Mouse (Mus musculus) adrenal gland, adult 8-10 months (tissue): Measurements from ENCODE around the gene Kdm6b. TPM values are rescaled to one million over a fixed set of nuclear protein-coding genes. Genes with fewer than 3 reads are reported as not detected.

Experiments used
- DNase-seq: peaks from one replicate; pipeline ENCODE4 v3.0.0; 2022
- total RNA-seq, 4 experiments: library from RNA; stranded (reverse); gene quantifications; 2 replicates each; pipeline ENCODE4 v1.2.4; 2022

Gene Kdm6b
- total RNA-seq, 4 experiments from 2014 or later, result 20.4 to 44.2 (median 35.1) TPM

DNA sequence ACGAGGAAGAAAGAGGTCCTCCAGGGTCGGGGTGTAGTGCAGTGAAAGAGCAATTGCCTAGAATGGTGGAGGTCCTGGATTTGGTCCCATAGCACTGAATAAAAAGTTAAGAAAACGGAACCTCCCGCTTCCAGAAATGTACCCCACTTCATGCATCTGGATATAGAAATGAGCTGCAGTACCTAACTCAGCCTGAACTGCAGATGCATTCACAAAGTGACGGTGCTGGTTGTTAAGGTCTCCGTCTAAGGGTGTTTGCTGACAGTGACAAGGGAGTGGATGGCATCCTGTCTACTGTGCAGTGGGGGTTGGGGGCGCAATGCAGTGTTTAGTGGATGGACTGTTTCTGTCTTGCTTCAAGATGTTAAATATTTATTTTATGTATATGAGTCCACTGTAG is 26.7 kb downstream of the Kdm6b start:
- DNase-seq, result no peak

GRCm38 (mm10) chr11:69384979-69385378 is 28.5 kb downstream of the Kdm6b start:
- no peak for DNase-seq

DNA sequence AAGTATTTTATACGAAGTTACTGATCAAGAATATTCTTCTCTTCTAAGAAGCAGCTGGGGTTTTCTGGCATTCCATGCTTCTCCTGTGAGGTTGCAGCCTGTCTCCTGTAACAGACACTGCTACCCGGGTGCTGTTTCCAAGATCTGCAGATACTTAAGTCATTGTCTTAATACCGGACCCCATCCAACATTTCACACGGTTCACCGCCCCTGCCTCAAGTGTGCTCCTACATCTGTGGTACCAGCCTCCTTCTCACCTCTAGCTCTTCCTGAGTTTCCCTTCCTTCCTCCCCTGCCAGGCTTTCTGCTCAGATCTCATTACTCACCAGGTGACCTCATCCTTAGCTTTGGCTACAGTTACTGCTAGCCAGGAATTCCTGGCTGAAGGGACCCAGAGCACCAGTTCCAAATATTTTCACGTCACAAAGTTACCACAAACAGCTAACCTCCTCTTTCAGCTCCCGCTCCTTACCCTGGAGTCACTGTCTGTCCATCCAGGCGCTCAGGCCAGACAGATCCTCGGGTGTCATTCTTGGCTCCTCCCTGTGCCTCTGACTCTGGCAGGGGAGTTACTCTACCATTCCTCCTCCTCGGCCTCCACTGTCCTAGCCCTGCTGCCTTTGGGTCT is 30.9 kb downstream of the Kdm6b start:
- no peak for DNase-seq

GRCm38 (mm10) chr11:69381356-69381755 is 32.1 kb downstream of the Kdm6b start:
- no peak for DNase-seq

DNA sequence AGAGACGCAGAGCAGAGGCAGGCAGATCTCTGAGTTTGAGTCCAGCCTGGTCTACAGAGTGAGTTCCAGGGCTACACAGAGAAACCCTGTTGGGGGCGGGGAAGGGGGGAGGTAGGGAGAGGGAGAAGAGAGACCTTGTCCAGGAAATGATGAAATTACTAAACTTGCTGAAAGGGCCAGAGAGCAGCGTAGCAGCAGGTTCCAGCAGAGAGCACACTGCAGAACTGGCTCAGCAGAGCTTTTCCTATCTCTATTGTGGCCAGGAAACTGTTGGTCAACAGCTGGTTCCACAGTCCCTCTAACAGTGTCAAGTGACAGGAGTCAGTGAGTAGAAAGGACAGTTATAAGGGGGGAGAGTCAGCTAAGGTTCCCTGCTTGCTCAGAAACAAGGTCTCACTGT is 33.9 kb downstream of the Kdm6b start:
- DNase-seq, result no peak

- no peak for DNase-seq
Measured at GRCm38 (mm10) chr11:69377766-69378165, 35.7 kb downstream of the Kdm6b start.

- no peak for DNase-seq
Measured at GRCm38 (mm10) chr11:69375646-69376045, 37.8 kb downstream of the Kdm6b start.

- DNase-seq, result no peak
Measured at GRCm38 (mm10) chr11:69373223-69373965, 40.1 kb downstream of the Kdm6b start.

GRCm38 (mm10) chr11:69372780-69373170 is 40.7 kb downstream of the Kdm6b start:
- DNase-seq, result no peak

DNA sequence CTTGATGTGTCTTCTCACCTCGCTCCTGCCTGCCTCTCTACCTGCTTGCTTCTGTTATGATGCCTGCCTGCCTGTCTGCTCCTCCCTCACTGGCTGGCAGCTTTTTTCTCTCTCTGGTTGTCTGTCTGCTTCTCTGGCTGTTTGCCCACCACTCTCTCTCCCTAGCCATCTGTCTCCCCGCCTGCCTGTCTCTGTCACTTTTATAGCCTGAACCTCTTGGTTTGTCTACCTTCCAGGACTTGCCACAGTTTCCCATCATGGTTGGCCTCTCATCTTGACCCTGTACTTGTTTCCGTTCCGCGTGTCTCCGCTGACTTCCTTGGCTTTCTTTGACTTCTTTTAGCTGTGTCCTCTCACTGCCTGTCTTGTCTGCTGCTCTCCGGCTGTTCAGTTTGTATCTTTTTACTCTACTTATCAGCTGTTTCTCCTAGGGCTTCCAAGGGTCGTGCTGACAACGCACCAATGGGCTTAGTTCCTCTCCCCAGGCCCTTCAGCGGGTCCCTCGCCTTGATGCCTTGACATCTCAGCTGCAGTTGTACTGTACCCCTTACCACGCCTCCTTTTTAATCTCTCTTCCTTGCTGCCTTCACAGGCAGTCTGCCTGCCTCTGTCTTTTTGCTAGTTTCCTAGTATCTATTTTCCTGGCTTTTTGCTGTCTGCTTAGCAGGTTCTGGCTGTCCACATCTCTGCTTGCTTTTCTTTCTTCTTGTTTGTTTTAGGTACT is 41.3 kb downstream of the Kdm6b start:
- no peak for DNase-seq

DNA sequence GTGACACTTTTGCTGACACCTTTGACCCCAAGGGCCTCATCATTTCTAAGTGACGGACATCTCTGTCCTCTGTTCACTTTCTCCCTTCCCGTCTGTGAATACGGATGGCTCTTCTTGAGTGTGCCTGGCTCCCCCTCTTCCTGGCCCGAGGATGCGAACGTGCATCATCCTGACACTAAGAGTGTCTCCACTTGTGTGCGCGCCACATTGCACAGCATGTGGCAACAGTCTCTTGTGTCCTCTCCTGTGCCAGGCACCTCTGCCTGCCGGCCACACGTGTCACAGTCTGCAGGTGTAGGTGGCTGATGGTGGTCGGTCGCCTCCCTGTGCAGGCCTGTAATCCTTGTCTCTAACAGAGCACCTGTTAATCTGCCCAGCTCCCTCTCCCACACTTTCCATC is 41.9 kb downstream of the Kdm6b start:
- DNase-seq, result no peak

- DNase-seq, result no peak
Measured at GRCm38 (mm10) chr11:69370817-69371215, 42.7 kb downstream of the Kdm6b start.

DNA sequence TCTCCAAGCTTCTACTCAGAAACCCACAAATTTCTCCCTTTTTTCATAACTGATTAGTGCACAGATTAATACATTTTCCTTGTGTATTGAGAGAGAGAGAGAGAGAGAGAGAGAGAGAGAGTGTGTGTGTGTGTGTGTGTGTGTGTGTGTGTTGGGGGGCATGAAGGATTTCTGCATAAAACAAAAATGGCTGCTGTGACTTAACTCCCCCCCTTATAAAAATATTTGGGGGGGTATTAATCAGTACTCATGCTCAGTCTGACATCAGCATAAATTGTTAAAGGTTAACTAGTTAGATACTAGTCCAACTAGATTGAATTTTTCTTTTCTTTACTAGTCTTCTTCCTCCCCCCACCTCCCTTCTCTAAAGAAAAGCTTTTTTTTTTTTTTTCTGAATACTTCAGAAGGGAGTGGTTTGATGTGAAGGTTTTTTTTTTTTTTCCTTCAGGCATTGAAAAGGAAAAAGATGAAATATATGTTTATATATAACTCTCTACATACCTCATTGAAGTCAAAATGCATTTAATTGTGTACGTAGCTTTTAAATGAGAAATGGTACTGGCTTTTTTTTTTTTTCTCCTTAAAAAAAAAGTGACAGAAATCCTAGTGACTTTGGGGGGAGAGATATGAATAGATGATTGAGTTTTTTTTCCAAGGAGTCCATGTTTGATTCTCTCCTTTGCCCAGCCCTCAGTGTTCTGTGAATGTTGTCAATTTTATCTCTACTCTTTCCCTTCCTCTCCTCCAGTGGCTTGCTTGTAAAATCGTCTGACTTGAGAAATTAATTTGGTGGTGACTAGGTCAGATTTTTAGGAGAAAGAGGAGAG is 43.3 kb downstream of the Kdm6b start:
- no peak for DNase-seq

DNA sequence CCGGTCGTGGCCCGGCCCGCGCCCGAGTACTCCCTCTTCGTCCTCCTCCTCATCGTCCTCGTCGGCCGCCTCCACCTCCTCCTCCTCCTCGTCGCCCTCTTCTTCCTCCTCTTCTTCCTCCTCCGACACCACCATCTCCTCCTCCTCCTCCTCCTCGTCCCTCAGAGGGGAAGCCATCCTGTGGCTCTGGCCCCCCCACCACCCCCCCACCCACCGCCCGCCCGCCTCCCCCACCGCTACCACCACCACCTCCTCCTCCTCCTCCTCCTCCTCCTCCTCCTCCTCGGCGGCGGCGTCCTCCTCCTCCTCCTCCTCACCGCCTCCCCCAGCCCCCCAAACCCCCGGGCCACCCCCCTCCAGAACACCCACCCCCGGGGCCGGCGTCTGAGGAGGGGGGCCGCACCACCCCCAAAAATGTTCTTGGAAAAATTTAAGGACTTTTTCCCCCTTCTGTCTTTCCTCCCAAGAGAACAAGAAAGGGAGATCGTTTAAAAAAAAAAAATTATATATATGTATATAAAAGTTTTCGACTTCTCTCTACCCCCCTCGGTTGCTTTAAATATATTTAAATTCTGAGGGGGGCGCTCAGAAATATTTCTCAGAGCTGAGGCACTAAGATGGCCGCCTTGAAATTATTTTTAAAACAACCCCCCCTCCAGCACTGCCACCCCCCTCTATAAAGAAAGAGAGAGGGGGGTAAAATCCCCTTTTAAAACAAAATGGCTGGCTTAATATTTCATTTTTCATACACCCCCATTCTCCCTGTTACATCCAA is 44.1 kb downstream of the Kdm6b start, which contains the start of gene Chd3:
Gene Chd3 (minus strand): TSS at position 192 of the 775 bp plus-strand sequence.
- no peak for DNase-seq

DNA sequence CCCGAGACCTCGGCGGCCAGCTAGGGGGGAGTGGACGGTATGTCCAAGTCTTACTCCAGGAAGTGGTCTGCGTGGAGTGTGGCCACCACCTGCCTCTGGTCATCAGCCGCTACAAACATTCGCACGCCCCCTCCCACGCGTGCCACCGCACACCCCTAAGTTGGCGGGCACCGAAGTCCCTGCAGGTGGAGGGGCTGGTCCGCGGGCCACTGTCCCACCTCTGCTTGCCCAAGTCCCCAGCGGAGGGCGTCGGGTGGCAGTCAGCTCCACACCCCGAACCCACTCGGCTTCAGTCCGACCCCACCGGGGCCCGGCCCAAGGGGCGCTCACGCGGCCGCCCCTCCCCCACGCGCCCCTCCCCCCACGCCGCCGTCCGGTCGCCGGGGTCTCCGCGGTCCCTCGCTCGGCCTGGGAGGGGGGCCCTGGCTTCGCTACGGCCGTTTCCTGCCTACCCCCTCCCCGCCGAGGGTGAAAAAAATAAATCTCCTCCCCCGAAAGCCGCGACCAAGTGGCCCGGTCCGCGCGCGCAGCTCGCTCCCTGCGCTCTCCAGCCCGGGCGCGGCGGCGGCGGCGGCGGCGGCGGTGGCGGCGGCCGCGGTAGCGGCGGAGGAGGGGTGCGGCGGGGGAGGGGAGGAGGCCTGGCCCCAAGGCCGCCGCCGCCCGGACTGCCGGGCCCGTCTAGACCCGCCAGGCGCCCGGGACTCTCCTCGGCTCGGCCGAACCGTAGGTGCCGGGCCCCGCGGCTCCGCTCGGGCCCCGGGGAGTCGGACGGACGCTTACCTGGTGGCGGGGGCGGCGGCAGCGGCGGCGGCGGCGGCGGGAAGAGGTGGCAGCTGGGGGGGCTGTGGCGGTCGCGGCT is 44.9 kb downstream of the Kdm6b start:
- no peak for DNase-seq

GRCm38 (mm10) chr11:69367616-69368355 is 45.7 kb downstream of the Kdm6b start:
- DNase-seq, result no peak

GRCm38 (mm10) chr11:69366855-69367615 is 46.4 kb downstream of the Kdm6b start:
- no peak for DNase-seq

GRCm38 (mm10) chr11:69366157-69366854 is 47.2 kb downstream of the Kdm6b start:
- DNase-seq, result peak; percentile 94

DNA sequence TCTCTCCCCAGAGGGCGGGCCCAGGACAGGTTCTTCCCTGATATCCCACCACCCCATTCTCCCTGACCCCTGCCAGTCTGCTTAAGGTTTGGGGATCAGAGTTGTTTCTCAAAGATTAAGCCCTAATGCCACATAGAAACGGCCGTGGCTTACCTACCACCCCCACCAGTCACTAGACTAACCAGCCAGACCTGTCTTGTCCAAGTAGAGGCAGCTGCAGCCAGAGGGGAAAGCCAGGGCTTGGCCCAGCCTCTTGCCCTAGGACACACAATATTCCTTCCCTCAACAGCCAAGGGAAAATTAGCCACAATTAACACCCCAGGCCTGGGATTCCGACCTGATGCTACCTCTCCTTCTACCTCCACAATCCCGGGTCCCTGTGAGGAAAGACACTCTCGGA is 47.8 kb downstream of the Kdm6b start:
- no peak for DNase-seq
